Mouse (Mus musculus): ENCODE measurements around the gene Cltb.

DNA sequence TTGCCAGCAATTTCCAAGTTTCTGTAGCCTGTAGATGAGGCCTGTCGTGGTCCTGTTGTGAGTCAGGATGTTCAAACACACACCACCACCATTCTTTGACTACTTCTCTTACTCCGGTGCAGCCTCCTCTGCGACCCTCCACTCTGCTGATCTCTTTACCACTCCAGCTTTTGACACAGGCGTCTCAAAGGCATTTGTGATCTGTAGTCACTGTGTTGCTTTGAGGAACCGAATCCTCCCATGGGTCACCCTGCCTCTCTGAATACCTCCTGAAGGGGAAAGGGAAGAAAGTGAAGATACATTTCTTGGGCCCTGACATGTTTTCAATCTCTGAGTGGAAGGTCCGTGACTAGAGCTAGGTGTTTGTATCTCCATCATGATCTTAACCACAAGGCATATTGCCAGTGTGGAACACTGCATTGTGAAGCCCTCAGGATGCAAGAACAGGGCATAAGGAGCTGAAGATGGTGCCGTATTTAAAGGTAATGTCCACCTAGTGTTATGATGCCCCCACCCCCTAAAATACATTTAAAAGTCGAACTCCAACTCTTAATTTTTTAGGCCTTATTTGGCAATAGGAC lies 19.3 kb downstream of the Cltb start:
- TF ChIP-seq CTCF (IDR thresholded peaks at IDR 0.05; ENCODE audit: low read depth, low read length), result no peak
- no peak for TF ChIP-seq POLR2A (IDR thresholded peaks at IDR 0.05; ENCODE audit: extremely low read depth, insufficient read depth, low read length)

Measured in liver, adult 2 months (tissue).